Mouse (Mus musculus) C2C12 (cell line): ENCODE results near the gene Rcor1.

Experiments used
- CTCF ChIP-seq: IDR thresholded peaks from one replicate; pipeline ENCODE4 v1.5.1; 2011; ENCODE audit not compliant: control insufficient read depth, insufficient read depth, insufficient read length
- MAX ChIP-seq: IDR thresholded peaks from one replicate; pipeline ENCODE4 v1.6.1; 2011; ENCODE audit warnings: mild to moderate bottlenecking, control low read depth
- MYOD1 ChIP-seq: IDR thresholded peaks from one replicate; pipeline ENCODE4 v1.6.1; 2011; ENCODE audit warnings: low read depth; ENCODE audit not compliant: control insufficient read depth, insufficient read length
- MYOG ChIP-seq: IDR thresholded peaks from one replicate; pipeline ENCODE4 v1.6.1; 2011; ENCODE audit not compliant: control insufficient read depth, insufficient read length; ENCODE audit errors: extremely low read depth
- USF1 ChIP-seq: IDR thresholded peaks from one replicate; pipeline ENCODE4 v1.6.1; 2011; ENCODE audit warnings: low read depth, mild to moderate bottlenecking, control low read depth, moderate library complexity

DNA sequence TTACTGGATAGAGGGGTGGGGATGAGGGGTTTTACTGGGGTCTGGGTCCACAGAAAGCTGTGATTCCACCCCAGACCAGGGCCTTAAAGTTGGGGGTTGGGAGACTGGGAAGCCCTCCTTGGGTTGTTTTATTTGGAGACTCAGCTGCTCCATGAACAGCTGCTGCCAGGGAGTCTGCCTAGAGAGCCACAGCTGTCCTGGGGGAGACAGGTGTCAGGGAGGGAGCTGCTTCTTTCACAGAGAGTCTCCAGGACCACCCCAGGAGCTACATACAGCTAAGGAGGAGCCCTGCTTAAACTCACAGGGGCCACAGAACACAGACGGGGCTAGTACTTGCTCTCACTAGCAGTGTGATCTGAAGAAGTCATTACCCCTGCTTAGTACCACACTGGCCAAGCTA is 18.0 kb upstream of the Rcor1 start:
- TF ChIP-seq CTCF (no peak), USF1 (no peak), MYOD1 (peak; percentile 63), MAX (no peak), MYOG (no peak)
